Mouse (Mus musculus): ENCODE measurements at regions not wholly inside any gene's neighbourhood (a gene's known extent, or its start where the extent isn't known, plus 50 kb on each side); places are given as distances from the start of the nearest gene placed in this dataset.

GRCm38 (mm10) chr12:35863141-35863540 is 62.3 kb upstream of the Agr3 start:
- DNase-seq (ENCODE audit: low read depth, low spot score) = no peak

DNA sequence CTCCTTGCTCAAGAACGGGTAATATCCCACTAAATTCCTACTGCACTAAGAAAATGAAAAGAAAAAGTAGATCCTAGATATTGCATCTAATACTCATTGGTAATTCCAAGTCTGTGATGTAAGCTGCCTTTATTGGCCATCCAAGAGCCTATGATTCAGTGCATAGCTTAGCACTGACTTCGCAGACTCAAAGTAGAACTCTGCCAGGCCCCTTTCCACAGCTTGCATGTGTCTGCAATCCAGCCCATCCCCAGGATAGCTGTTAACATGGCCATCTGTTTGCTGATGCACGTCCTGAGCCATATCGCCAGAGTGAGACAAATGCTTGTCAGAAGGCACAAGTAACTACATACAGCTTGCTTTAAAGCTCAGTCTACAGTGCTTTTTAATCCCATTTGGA is 72.3 kb upstream of the Agr3 start:
- peak; percentile 74 for DNase-seq (ENCODE audit: low read depth, low spot score)

DNA sequence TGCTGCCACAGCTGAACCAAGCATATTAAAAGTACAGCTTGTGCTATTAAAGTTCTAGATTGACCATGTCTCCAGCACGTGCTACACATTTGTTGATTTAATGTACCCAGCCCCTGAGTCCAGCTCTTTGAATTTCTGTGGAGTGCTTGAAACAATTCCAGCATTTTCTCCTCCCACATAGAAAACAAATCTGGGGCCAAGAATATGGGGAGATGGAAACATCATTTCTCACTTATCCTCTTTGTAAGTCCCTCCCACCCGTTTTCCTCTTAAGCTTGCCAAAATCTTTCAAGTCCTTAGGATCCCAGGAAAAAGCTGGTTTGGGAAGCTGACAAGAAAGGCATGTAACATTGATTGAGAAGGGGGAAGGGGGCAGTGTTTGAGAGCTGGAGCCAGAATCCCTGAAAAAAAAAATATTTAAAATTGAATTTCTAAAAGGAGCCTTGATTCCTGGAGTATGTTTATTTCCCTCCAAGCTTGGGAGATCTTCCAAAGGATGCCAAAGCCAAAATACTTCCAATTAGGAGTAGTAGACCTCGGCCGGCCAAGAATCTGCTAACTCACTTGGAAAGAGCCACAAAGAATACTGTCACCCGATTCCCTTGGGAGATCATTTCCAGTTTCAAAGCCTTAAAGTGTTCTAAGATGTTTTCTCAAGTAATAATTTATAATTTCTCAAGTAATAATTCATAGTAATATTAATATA is 78.4 kb upstream of the Agr3 start:
- peak; percentile 55 for DNase-seq (ENCODE audit: low read depth, low spot score)

DNA sequence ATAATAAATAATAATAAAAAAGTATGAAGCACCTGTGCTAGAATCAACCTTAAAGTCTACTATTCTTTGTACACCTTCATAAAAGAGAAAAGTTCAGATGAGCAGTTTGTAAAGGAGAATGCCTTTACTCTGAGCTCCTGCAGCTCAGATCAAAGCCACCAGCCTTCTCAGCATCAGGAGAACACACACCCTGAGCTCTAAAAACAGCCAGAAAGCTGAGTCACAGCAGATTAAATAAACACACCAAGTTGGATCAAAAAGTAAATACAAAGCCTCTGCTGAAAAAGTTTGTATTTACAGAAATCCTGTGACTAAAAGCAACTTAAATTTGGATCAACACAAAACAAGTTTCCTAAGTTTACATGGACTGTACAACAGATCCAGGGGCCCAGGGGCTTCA is 88.5 kb upstream of the Agr3 start:
- DNase-seq (ENCODE audit: low read depth, low spot score) = no peak

- DNase-seq (ENCODE audit: low read depth, low spot score) = no peak
Measured at GRCm38 (mm10) chr12:35833285-35833684, 92.1 kb upstream of the Agr3 start.

GRCm38 (mm10) chr12:35831922-35832512 is 93.4 kb upstream of the Agr3 start:
- no peak for DNase-seq (ENCODE audit: low read depth, low spot score)

GRCm38 (mm10) chr12:35831268-35831667 is 94.2 kb upstream of the Agr3 start:
- DNase-seq (ENCODE audit: low read depth, low spot score) = peak; percentile 77

- no peak for DNase-seq (ENCODE audit: low read depth, low spot score)
Measured at GRCm38 (mm10) chr12:35827797-35828196, 97.6 kb upstream of the Agr3 start.

GRCm38 (mm10) chr12:35826990-35827389 is 98.4 kb upstream of the Agr3 start:
- DNase-seq (ENCODE audit: low read depth, low spot score) = no peak

DNA sequence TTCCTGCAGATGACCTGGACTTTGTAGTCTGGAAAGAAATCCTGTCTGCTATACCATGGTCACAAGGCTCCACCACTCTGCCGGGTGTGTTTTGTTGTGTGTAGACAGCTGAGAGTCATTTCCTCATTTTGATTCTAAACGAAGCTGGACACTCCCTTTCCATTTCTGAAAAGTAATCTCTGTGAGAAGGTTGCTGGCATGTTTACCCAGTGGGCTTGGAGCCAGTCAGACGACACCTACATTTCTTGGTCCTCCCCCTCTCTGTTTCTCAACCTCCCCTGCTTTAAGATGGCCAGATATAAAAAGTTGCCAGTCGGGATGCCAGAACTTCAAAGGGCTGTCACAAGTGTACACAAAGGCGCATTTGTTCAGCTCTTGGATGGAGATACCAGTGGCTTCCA is 100.8 kb upstream of the Agr3 start:
- no peak for DNase-seq (ENCODE audit: low read depth, low spot score)

DNA sequence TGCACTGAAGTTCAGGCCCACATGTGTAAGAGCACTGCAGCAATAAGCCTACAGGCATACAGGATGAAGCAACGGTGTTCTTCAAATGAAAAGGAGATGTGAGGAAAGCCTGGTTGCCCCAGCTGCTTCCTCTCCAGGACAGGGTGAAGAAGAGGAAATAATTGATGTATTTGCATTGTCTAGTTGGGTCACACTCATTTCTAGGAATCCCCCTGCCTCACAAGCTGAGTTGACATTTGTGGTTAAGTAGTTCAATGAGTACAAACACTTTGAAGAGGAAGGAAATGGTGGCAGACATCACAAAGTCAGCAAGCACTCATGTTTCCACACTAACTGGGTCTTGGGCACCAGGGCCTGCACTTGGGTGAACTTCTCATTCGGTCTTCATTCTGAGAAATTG is 126.2 kb upstream of the Agr3 start:
- DNase-seq (ENCODE audit: low read depth, low spot score) = no peak

DNA sequence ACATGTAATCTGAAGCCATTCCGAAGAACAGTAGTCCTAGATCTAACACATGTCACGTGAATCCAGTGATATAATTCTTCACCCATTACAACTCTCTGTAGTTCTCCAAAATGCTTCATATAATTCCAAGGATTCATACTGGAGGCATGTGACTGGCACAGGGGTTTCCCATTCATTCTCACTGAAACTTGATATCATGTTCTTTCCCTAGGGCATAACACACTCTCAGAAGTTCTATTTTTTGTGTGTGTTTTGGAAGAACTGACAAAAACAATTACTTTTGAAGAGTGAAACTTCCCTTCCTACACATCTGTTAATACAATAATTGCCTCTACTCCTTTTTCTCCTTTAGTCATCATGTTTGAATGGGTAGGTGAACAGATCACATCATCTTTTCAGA is 150.0 kb upstream of the Agr3 start:
- DNase-seq (ENCODE audit: low read depth, low spot score) = no peak

- no peak for DNase-seq (ENCODE audit: low read depth, low spot score)
Measured at GRCm38 (mm10) chr12:35770387-35771024, 154.9 kb upstream of the Agr3 start.

DNA sequence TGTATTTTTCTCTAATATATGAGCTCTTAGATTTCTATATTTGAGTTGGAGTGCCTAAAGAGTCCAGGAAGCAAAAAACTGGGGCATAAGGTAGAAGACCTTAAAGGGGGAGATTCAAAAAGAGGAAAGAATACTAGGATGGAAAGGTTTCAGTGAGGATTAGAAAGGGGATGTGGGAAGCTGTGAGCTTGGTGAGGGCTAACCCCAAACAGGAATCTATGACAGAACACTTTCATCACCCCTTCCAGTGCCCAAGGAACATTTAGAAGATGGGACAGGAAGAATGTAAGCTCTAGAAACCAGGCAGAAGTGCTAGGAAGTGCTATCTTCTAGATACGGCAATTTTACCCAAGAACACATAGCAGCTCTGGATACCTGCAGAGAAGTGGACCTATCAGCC is 166.5 kb upstream of the Agr3 start:
- DNase-seq (ENCODE audit: low read depth, low spot score) = no peak

- no peak for DNase-seq (ENCODE audit: low read depth, low spot score)
Measured at GRCm38 (mm10) chr12:35755159-35755558, 170.3 kb upstream of the Agr3 start.

DNA sequence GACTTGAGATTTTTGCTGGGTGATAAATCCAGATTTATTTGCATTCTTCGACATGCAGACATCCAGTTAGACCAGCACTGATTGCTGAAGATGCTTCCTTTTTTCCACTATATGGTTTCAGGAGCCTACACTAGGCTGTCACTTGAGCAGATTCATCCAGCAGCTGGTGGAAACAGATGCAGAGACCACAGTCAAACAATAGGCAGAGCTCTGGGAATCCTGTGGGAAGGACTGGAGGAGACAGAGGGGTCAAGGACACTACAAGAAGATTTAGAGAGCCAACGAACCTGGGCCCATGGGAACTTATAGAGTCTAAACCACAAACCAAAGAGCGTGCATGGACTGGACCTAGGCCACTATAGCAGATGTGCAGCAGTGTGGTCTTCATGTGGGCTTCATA is 177.4 kb upstream of the Agr3 start:
- no peak for DNase-seq (ENCODE audit: low read depth, low spot score)

- no peak for DNase-seq (ENCODE audit: low read depth, low spot score)
Measured at GRCm38 (mm10) chr12:35746691-35747299, 178.6 kb upstream of the Agr3 start.

- DNase-seq (ENCODE audit: low read depth, low spot score) = peak; percentile 58
Measured at GRCm38 (mm10) chr12:35742729-35743128, 182.7 kb upstream of the Agr3 start.

- no peak for DNase-seq (ENCODE audit: low read depth, low spot score)
Measured at GRCm38 (mm10) chr12:35736427-35736826, 189.0 kb upstream of the Agr3 start.

- DNase-seq (ENCODE audit: low read depth, low spot score) = no peak
Measured at GRCm38 (mm10) chr12:35735002-35735401, 190.4 kb upstream of the Agr3 start.

GRCm38 (mm10) chr12:35734371-35734770 is 191.0 kb upstream of the Agr3 start:
- no peak for DNase-seq (ENCODE audit: low read depth, low spot score)

DNA sequence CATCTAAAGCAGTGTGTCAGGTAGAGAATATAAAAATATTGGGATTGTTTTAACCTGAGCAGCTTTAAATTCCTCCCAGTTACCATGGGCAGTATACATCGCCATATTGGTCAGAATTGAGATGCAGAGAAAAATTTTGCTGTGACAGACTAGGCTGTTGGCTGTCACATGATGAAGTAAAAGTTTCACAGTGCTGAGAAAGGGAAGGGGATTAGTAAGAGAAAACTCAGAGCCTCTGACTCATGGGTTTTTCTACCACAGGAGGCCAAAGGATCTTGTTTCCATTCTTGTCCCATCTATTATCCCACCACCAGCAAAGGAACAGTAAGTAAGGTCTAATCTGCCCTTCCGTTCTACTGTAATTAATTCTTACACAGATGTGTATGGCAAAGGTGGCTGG is 191.8 kb upstream of the Agr3 start:
- DNase-seq (ENCODE audit: low read depth, low spot score) = no peak

DNA sequence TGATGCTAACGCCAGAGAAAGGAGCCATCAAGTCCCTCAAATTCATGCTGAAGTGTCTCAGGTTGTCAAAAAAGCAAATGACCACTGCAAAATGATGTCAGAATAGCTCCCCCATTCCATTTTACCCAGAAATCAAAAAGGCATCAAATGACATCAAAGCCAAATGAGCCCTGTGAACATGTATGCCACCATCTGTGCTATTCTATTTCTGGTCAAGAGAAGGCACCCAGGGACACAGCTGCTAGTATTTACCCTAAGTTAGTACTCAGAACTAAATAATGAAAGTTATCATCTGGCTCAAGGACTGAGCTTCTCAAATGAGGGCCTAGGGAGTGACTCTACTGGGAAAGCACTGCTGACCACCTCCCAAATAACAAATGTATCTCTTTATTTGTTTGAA is 191.1 kb upstream of the Ahr start:
- no peak for DNase-seq (ENCODE audit: low read depth, low spot score)

Measured in telencephalon, adult 2 months (tissue).